Mouse (Mus musculus): ENCODE results near the gene Dand5. TPM values are rescaled to one million over a fixed set of nuclear protein-coding genes. Genes with fewer than 3 reads are reported as not detected.

Dand5 gene
- polyA plus RNA-seq, 1 experiment, result 2.1 TPM

GRCm38 (mm10) chr8:84846094-84846721, 23.6 kb upstream of the Dand5 start:
- no peaks in the 10 kb centered on the region for H3K27me3 ChIP-seq (ENCODE audit: control insufficient read depth, insufficient read depth, low read length)
- peak overlapping the region; percentile 88 for H3K27ac ChIP-seq (ENCODE audit: insufficient read depth, low read depth, low read length)
- WGBS, result under 1% methylated on average over 30 of the region's 30 CpGs
- peak overlapping the region; percentile 95 for H3K4me3 ChIP-seq (ENCODE audit: low read depth, low read length)
- no peak for TF ChIP-seq POLR2A (IDR thresholded peaks at IDR 0.05; ENCODE audit: low read depth, low read length)
- peaks cover 44% of the 10 kb centered on the region for H3K36me3 ChIP-seq (ENCODE audit: control insufficient read depth, insufficient read depth, low read length)
- H3K4me1 ChIP-seq (ENCODE audit: control insufficient read depth, insufficient read depth, insufficient read length, low read length), result peaks cover 17% of the 10 kb centered on the region; the same call in 1 of the 2 replicates

GRCm38 (mm10) chr8:84845355-84846093, 22.9 kb upstream of the Dand5 start:
- Histone ChIP-seq H3K4me3 (ENCODE audit: low read depth, low read length) (peak overlapping the region; percentile 95), H3K36me3 (ENCODE audit: control insufficient read depth, insufficient read depth, low read length) (peaks cover 45% of the 10 kb centered on the region), H3K27me3 (ENCODE audit: control insufficient read depth, insufficient read depth, low read length) (no peaks in the 10 kb centered on the region), H3K27ac (ENCODE audit: insufficient read depth, low read depth, low read length) (peak overlapping the region; percentile 88), H3K4me1 (ENCODE audit: control insufficient read depth, insufficient read depth, insufficient read length, low read length) (peaks cover 17% of the 10 kb centered on the region; the same call in 1 of the 2 replicates)
- 5% methylated on average over 12 of the region's 12 CpGs for WGBS
- no peak; the same call in 1 of the 2 replicates for TF ChIP-seq POLR2A (IDR thresholded peaks at IDR 0.05; ENCODE audit: low read depth, low read length)
- TF ChIP-seq CTCF (IDR thresholded peaks at IDR 0.05; ENCODE audit: extremely low read depth, insufficient read length, insufficient replicate concordance, low read depth, low read length), result peak; percentile 42; the same call in 1 of the 2 replicates

- Histone ChIP-seq H3K4me3 (ENCODE audit: low read depth, low read length) (peak overlapping the region; percentile 6; the same call in 1 of the 2 replicates), H3K4me1 (ENCODE audit: control insufficient read depth, insufficient read depth, insufficient read length, low read length) (peaks cover 17% of the 10 kb centered on the region; the same call in 1 of the 2 replicates), H3K27me3 (ENCODE audit: control insufficient read depth, insufficient read depth, low read length) (no peaks in the 10 kb centered on the region), H3K27ac (ENCODE audit: insufficient read depth, low read depth, low read length) (no peak overlapping the region), H3K36me3 (ENCODE audit: control insufficient read depth, insufficient read depth, low read length) (peaks cover 45% of the 10 kb centered on the region)
- TF ChIP-seq POLR2A (IDR thresholded peaks at IDR 0.05; ENCODE audit: low read depth, low read length) (no peak), CTCF (IDR thresholded peaks at IDR 0.05; ENCODE audit: extremely low read depth, insufficient read length, insufficient replicate concordance, low read depth, low read length) (no peak)
- WGBS, result 70% methylated on average over 9 of the region's 9 CpGs
Observed at GRCm38 (mm10) chr8:84844397-84845070, 21.9 kb upstream of the Dand5 start.

- peaks cover 10% of the 10 kb centered on the region; the same call in 1 of the 2 replicates for H3K4me1 ChIP-seq (ENCODE audit: control insufficient read depth, insufficient read depth, insufficient read length, low read length)
- H3K27me3 ChIP-seq (ENCODE audit: control insufficient read depth, insufficient read depth, low read length), result no peaks in the 10 kb centered on the region
- no peak overlapping the region for H3K4me3 ChIP-seq (ENCODE audit: low read depth, low read length)
- no peak for TF ChIP-seq CTCF (IDR thresholded peaks at IDR 0.05; ENCODE audit: extremely low read depth, insufficient read length, insufficient replicate concordance, low read depth, low read length)
- TF ChIP-seq POLR2A (IDR thresholded peaks at IDR 0.05; ENCODE audit: low read depth, low read length), result no peak
- peaks cover 64% of the 10 kb centered on the region for H3K36me3 ChIP-seq (ENCODE audit: control insufficient read depth, insufficient read depth, low read length)
- 62% methylated on average over 1 of the region's 1 CpGs for WGBS
- no peak overlapping the region for H3K27ac ChIP-seq (ENCODE audit: insufficient read depth, low read depth, low read length)
Observed at GRCm38 (mm10) chr8:84841514-84841913, 18.9 kb upstream of the Dand5 start.

- Histone ChIP-seq H3K27me3 (ENCODE audit: control insufficient read depth, insufficient read depth, low read length) (no peaks in the 10 kb centered on the region), H3K36me3 (ENCODE audit: control insufficient read depth, insufficient read depth, low read length) (peaks cover 70% of the 10 kb centered on the region), H3K4me1 (ENCODE audit: control insufficient read depth, insufficient read depth, insufficient read length, low read length) (peaks cover 7% of the 10 kb centered on the region; the same call in 1 of the 2 replicates), H3K27ac (ENCODE audit: insufficient read depth, low read depth, low read length) (0 out of 2 replicates have a peak within 1 kb of the TSS, but pooled peaks have one; percentile 17), H3K4me3 (ENCODE audit: low read depth, low read length) (peak within 1 kb of the TSS; percentile 79)
- WGBS, result 1% methylated on average over 55 of the region's 55 CpGs
- TF ChIP-seq POLR2A (IDR thresholded peaks at IDR 0.05; ENCODE audit: low read depth, low read length) (peak; percentile 52; the same call in 1 of the 2 replicates), CTCF (IDR thresholded peaks at IDR 0.05; ENCODE audit: extremely low read depth, insufficient read length, insufficient replicate concordance, low read depth, low read length) (no peak)
Observed at GRCm38 (mm10) chr8:84840248-84840999, 17.8 kb upstream of the Dand5 start, which contains the start of gene Rad23a. Gene Rad23a (minus strand): TSS chr8:84840665.

GRCm38 (mm10) chr8:84839875-84840247, 17.2 kb upstream of the Dand5 start:
- Histone ChIP-seq H3K36me3 (ENCODE audit: control insufficient read depth, insufficient read depth, low read length) (peaks cover 71% of the 10 kb centered on the region), H3K4me3 (ENCODE audit: low read depth, low read length) (peak overlapping the region; percentile 79), H3K27me3 (ENCODE audit: control insufficient read depth, insufficient read depth, low read length) (no peaks in the 10 kb centered on the region), H3K27ac (ENCODE audit: insufficient read depth, low read depth, low read length) (no peak overlapping the region), H3K4me1 (ENCODE audit: control insufficient read depth, insufficient read depth, insufficient read length, low read length) (peaks cover 7% of the 10 kb centered on the region; the same call in 1 of the 2 replicates)
- TF ChIP-seq POLR2A (IDR thresholded peaks at IDR 0.05; ENCODE audit: low read depth, low read length) (no peak), CTCF (IDR thresholded peaks at IDR 0.05; ENCODE audit: extremely low read depth, insufficient read length, insufficient replicate concordance, low read depth, low read length) (no peak)
- WGBS, result under 1% methylated on average over 7 of the region's 7 CpGs

Measured in small intestine, adult 2 months (tissue).